Comparison of ENCODE assay signal across 8 mouse cellular contexts in genomic region chr4:120952163-120952562, GRCm38 (mm10). TPM values are rescaled to one million over a fixed set of nuclear protein-coding genes. Genes with fewer than 3 reads are reported as not detected.
A peak's percentile ranks its signal among the peaks of the same experiment; 100 is the strongest.
DNase-seq lines count a peak whose midpoint lies in the region; ATAC-seq and TF ChIP-seq lines count a peak whose summit lies in the region.

No protein-coding gene starts in this region.

- ATAC-seq in forebrain, embryonic 12.5 days (ENCODE audit: low FRiP score), result no peak
- no peak for ATAC-seq in limb, embryonic 12.5 days (ENCODE audit: insufficient number of reproducible peaks, insufficient read depth, low FRiP score, low TSS enrichment, low read depth)
- ATAC-seq in midbrain, postnatal 0 days (ENCODE audit: low FRiP score), result no peak

- no peak for TF ChIP-seq CTCF in E14TG2a.4 (conservative IDR thresholded peaks at IDR 0.05; ENCODE audit: low read length)
- TF ChIP-seq CTCF in midbrain, postnatal 0 days (IDR thresholded peaks at IDR 0.05), result no peak

- H3K9ac ChIP-seq in forebrain, embryonic 12.5 days, result peak overlapping the region; percentile 85
- no peak overlapping the region; the same call in 1 of the 2 replicates for H3K9ac ChIP-seq in limb, embryonic 12.5 days (replicated peaks)
- H3K9ac ChIP-seq in midbrain, postnatal 0 days (replicated peaks; ENCODE audit: low read length, poor library complexity, severe bottlenecking), result peak overlapping the region; percentile 58; the same call in 1 of the 2 replicates

- peak; percentile 16 for DNase-seq in adrenal gland, postnatal 10 days
- no peak for DNase-seq in adrenal gland, postnatal 25 days
- no peak for DNase-seq in midbrain, postnatal 0 days (ENCODE audit: low spot score)
- DNase-seq in left cerebral cortex, adult 8-10 months (ENCODE audit: low spot score in 2 of 2), result no peak
- DNase-seq in right cerebral cortex, postnatal 25 days, result no peak

- peak overlapping the region; percentile 79 for H3K4me2 ChIP-seq in forebrain, embryonic 12.5 days
- peak overlapping the region; percentile 77 for H3K4me2 ChIP-seq in limb, embryonic 12.5 days
- H3K4me2 ChIP-seq in midbrain, postnatal 0 days (ENCODE audit: low read depth, low read length, poor library complexity, severe bottlenecking), result peak overlapping the region; percentile 82

- peaks cover 10% of the 10 kb centered on the region for H3K27me3 ChIP-seq in E14TG2a.4 (ENCODE audit: insufficient read depth, low read length)
- no peaks in the 10 kb centered on the region for H3K27me3 ChIP-seq in forebrain, embryonic 12.5 days
- H3K27me3 ChIP-seq in limb, embryonic 12.5 days, result no peaks in the 10 kb centered on the region
- no peaks in the 10 kb centered on the region for H3K27me3 ChIP-seq in midbrain, postnatal 0 days (ENCODE audit: insufficient read depth, low read length)

- H3K4me1 ChIP-seq in E14TG2a.4 (replicated peaks; ENCODE audit: low read depth, low read length), result peaks cover 8% of the 10 kb centered on the region
- H3K4me1 ChIP-seq in forebrain, embryonic 12.5 days, result peaks cover 13% of the 10 kb centered on the region
- peaks cover 12% of the 10 kb centered on the region for H3K4me1 ChIP-seq in limb, embryonic 12.5 days (replicated peaks)
- H3K4me1 ChIP-seq in midbrain, postnatal 0 days (ENCODE audit: insufficient read depth, low read length), result no peaks in the 10 kb centered on the region; the same call in 1 of the 2 replicates

- 0 out of 2 replicates have a peak, but pooled peaks cover 3% of the 10 kb centered on the region for H3K36me3 ChIP-seq in E14TG2a.4 (ENCODE audit: insufficient read depth, low read length)
- peaks cover 5% of the 10 kb centered on the region for H3K36me3 ChIP-seq in forebrain, embryonic 12.5 days (replicated peaks)
- peaks cover 8% of the 10 kb centered on the region for H3K36me3 ChIP-seq in limb, embryonic 12.5 days
- H3K36me3 ChIP-seq in midbrain, postnatal 0 days (ENCODE audit: insufficient read depth, low read length), result no peaks in the 10 kb centered on the region

- peak overlapping the region; percentile 82; the same call in 1 of the 2 replicates for H3K27ac ChIP-seq in forebrain, embryonic 12.5 days
- H3K27ac ChIP-seq in limb, embryonic 12.5 days, result peak overlapping the region; percentile 89
- H3K27ac ChIP-seq in midbrain, postnatal 0 days (ENCODE audit: low read depth, low read length), result no peak overlapping the region

- H3K9me3 ChIP-seq in E14TG2a.4 (ENCODE audit: low read length), result no peaks in the 10 kb centered on the region
- H3K9me3 ChIP-seq in forebrain, embryonic 12.5 days, result no peaks in the 10 kb centered on the region
- no peaks in the 10 kb centered on the region for H3K9me3 ChIP-seq in limb, embryonic 12.5 days
- no peaks in the 10 kb centered on the region for H3K9me3 ChIP-seq in midbrain, postnatal 0 days (ENCODE audit: low read length)

- WGBS in forebrain, embryonic 12.5 days, result 52% methylated on average over 6 of the region's 6 CpGs
- 56% methylated on average over 6 of the region's 6 CpGs for WGBS in limb, embryonic 12.5 days
- WGBS in midbrain, postnatal 0 days, result 30% methylated on average over 6 of the region's 6 CpGs

- peak overlapping the region; percentile 92 for H3K4me3 ChIP-seq in E14TG2a.4 (replicated peaks; ENCODE audit: low read length)
- H3K4me3 ChIP-seq in forebrain, embryonic 12.5 days (replicated peaks), result peak overlapping the region; percentile 87
- peak overlapping the region; percentile 83 for H3K4me3 ChIP-seq in limb, embryonic 12.5 days (replicated peaks)
- peak overlapping the region; percentile 75 for H3K4me3 ChIP-seq in midbrain, postnatal 0 days (ENCODE audit: low read depth, low read length)

RNA-seq across cellular contexts. Expression of gene Zfp69, which starts 0.7 kb away (rescaled TPM):
- total RNA-seq in adrenal gland, postnatal 10 days (2021), result 1 to 10 TPM; 3.5 to 3.6 TPM
- 3.4 and 4.9 TPM in 2 replicates for total RNA-seq in adrenal gland, postnatal 25 days (2021)
- polyA plus RNA-seq in forebrain, embryonic 12.5 days (2016; fragmentation: Nextera tagmentation; extraction: Ambion mirVana), result 9.5 and 9.6 TPM in 2 replicates
- polyA plus RNA-seq in limb, embryonic 12.5 days (2016; fragmentation: Nextera tagmentation; extraction: Ambion mirVana), result 12.4 and 13.0 TPM in 2 replicates
- total RNA-seq in midbrain, postnatal 0 days (2014; rRNA removed), result 2.1 and 2.9 TPM in 2 replicates
- 3.9 and 4.8 TPM in 2 replicates for polyA plus RNA-seq in midbrain, postnatal 0 days (2015; fragmentation: Nextera tagmentation; extraction: Ambion mirVana)
- total RNA-seq in left cerebral cortex, adult 8-10 months (2022), result 1 to 10 TPM; 1.5 to 3.0 (median 1.8) TPM

RNA-seq across cellular contexts. Expression of gene Exo5, which starts 27.3 kb away (rescaled TPM):
- 10 to 100 TPM in 1 of 2 experiments, 1 to 10 TPM in 1; 9.7 to 13.4 TPM for total RNA-seq in adrenal gland, postnatal 10 days (2021)
- total RNA-seq in adrenal gland, postnatal 25 days (2021), result 11.6 and 12.9 TPM in 2 replicates
- 36.3 and 38.3 TPM in 2 replicates for polyA plus RNA-seq in forebrain, embryonic 12.5 days (2016; fragmentation: Nextera tagmentation; extraction: Ambion mirVana)
- 34.7 and 34.8 TPM in 2 replicates for polyA plus RNA-seq in limb, embryonic 12.5 days (2016; fragmentation: Nextera tagmentation; extraction: Ambion mirVana)
- 11.1 and 13.6 TPM in 2 replicates for total RNA-seq in midbrain, postnatal 0 days (2014; rRNA removed)
- 13.4 and 14.5 TPM in 2 replicates for polyA plus RNA-seq in midbrain, postnatal 0 days (2015; fragmentation: Nextera tagmentation; extraction: Ambion mirVana)
- total RNA-seq in left cerebral cortex, adult 8-10 months (2022), result 10 to 100 TPM; 13.9 to 16.5 (median 14.9) TPM
